Mouse (Mus musculus) neutrophil, adult 5-6 weeks (primary cell): Measurements from ENCODE around the gene Grip2. TPM values are rescaled to one million over a fixed set of nuclear protein-coding genes. Genes with fewer than 3 reads are reported as not detected.
A peak's percentile ranks its signal among the peaks of the same experiment; 100 is the strongest.

Source experiments
- ATAC-seq: fragments of 151-379, 151-347 bp; 2 replicates; pipeline ENCODE4 v1.8.0; 2017; ENCODE audit warnings: mild to moderate bottlenecking, moderate TSS enrichment; ENCODE audit not compliant: insufficient number of reproducible peaks, poor library complexity, low FRiP score, severe bottlenecking; ENCODE audit errors: extremely low read depth
- total RNA-seq: library from RNA; stranded (forward); fragments of 200-1000 nt; gene quantifications from 2 replicates; pipeline ENCODE4 v1.2.3, GENCODE M21; 2017

The Grip2 gene
- total RNA-seq, 1 experiment from 2014 or later, result not detected

- ATAC-seq, result peak; percentile 92
Observed at GRCm38 (mm10) chr6:91712855-91713331, 114.2 kb downstream of the Grip2 start.

- ATAC-seq, result no peak
Observed at GRCm38 (mm10) chr6:91712097-91712854, 114.8 kb downstream of the Grip2 start.

Other genes starting within 250 kb of the Grip2 start
- 143 and 169 TPM in 2 replicates for gene Slc6a6, start 143.2 kb downstream of the Grip2 start, total RNA-seq
- gene Ccdc174, start 50.8 kb upstream of the Grip2 start, total RNA-seq, result 74.0 and 86.0 TPM in 2 replicates
- gene 4930590J08Rik, start 75.6 kb upstream of the Grip2 start, total RNA-seq, result 4.7 and 4.9 TPM in 2 replicates
- gene Fgd5, start 151.6 kb upstream of the Grip2 start, total RNA-seq, result 0.25 TPM in 1 of 2 replicates, not detected in the other